Mouse (Mus musculus) CH12.LX (cell line): ENCODE measurements around the gene AC134908.4.

Experiments
- CTCF ChIP-seq, 2 experiments: IDR thresholded peaks in 1 of 2; conservative IDR thresholded peaks in 1 of 2; 2 replicates each; pipeline ENCODE4 v1.5.1; 2011 to 2012; ENCODE audit warnings: low read depth in 2 of 2, low read length in 2 of 2, improper control_type of control experiment in 1 of 2, inconsistent platforms in 1 of 2, mild to moderate bottlenecking in 1 of 2, moderate library complexity in 1 of 2
- EP300 ChIP-seq: IDR thresholded peaks from 2 replicates; pipeline ENCODE4 v1.6.1; 2011; ENCODE audit warnings: low read length, improper control_type of control experiment
- JUND ChIP-seq: conservative IDR thresholded peaks from 2 replicates; pipeline ENCODE4 v1.6.1; 2011; ENCODE audit warnings: low read depth, low read length, improper control_type of control experiment
- MAFK ChIP-seq: IDR thresholded peaks from 2 replicates; pipeline ENCODE4 v1.6.1; 2011; ENCODE audit warnings: low read length, improper control_type of control experiment; ENCODE audit not compliant: insufficient replicate concordance
- MAZ ChIP-seq: IDR thresholded peaks from 2 replicates; pipeline ENCODE4 v1.6.1; 2012; ENCODE audit warnings: low read depth, mild to moderate bottlenecking, inconsistent platforms, low read length, improper control_type of control experiment, moderate library complexity
- NELFE ChIP-seq: IDR thresholded peaks from 2 replicates; pipeline ENCODE4 v1.6.1; 2011; ENCODE audit warnings: low read depth, low read length, improper control_type of control experiment
- NRF1 ChIP-seq: IDR thresholded peaks from 2 replicates; pipeline ENCODE4 v1.6.1; 2014; ENCODE audit warnings: low read depth, mild to moderate bottlenecking, inconsistent platforms, low read length, improper control_type of control experiment, moderate library complexity
- POLR2A ChIP-seq: IDR thresholded peaks from 2 replicates; pipeline ENCODE4 v1.6.1; 2011; ENCODE audit warnings: low read depth, mild to moderate bottlenecking, improper control_type of control experiment, low read length
- TBP ChIP-seq: conservative IDR thresholded peaks from 2 replicates; pipeline ENCODE4 v1.6.1; 2011; ENCODE audit warnings: low read depth, low read length, improper control_type of control experiment
- USF1 ChIP-seq: IDR thresholded peaks from 2 replicates; pipeline ENCODE4 v1.6.1; 2014; ENCODE audit warnings: low read depth, mild to moderate bottlenecking, inconsistent platforms, low read length, improper control_type of control experiment
- ZMIZ1 ChIP-seq: IDR thresholded peaks from 2 replicates; pipeline ENCODE4 v1.6.1; 2012; ENCODE audit warnings: low read depth, mild to moderate bottlenecking, inconsistent platforms, low read length, improper control_type of control experiment
- ZNF384 ChIP-seq: IDR thresholded peaks from 2 replicates; pipeline ENCODE4 v1.6.1; 2012; ENCODE audit warnings: low read depth, low read length, improper control_type of control experiment, inconsistent platforms

- no peak for TF ChIP-seq JUND
- TF ChIP-seq CTCF (conservative IDR thresholded peaks at IDR 0.05 in 1 of 2, IDR thresholded peaks at IDR 0.05 in 1 of 2; ENCODE audit: low read depth in 2 of 2, low read length in 2 of 2): no peak
- no peak for TF ChIP-seq POLR2A
- TF ChIP-seq EP300: no peak
- no peak for TF ChIP-seq MAFK
- no peak for TF ChIP-seq ZMIZ1
- TF ChIP-seq NRF1: no peak
- TF ChIP-seq MAZ: no peak
- TF ChIP-seq USF1: no peak
- TF ChIP-seq NELFE: no peak
- no peak for TF ChIP-seq ZNF384
- no peak for TF ChIP-seq TBP
Measured at GRCm38 (mm10) chr17:25781339-25781738, 14.1 kb downstream of the AC134908.4 start.
